Mouse (Mus musculus) liver, adult 2 months (tissue): ENCODE measurements around the gene Zfp263.

ENCODE experiments used
- CTCF ChIP-seq: fragments of 200-500 bp; IDR thresholded peaks from 2 replicates; pipeline ENCODE4 v1.5.1; 2011; ENCODE audit warnings: low read depth, low read length, control low read depth
- POLR2A ChIP-seq: fragments of 200-500 bp; IDR thresholded peaks from 2 replicates; pipeline ENCODE4 v1.6.1; 2011; ENCODE audit warnings: low read length, control low read depth; ENCODE audit not compliant: insufficient read depth; ENCODE audit errors: extremely low read depth

DNA sequence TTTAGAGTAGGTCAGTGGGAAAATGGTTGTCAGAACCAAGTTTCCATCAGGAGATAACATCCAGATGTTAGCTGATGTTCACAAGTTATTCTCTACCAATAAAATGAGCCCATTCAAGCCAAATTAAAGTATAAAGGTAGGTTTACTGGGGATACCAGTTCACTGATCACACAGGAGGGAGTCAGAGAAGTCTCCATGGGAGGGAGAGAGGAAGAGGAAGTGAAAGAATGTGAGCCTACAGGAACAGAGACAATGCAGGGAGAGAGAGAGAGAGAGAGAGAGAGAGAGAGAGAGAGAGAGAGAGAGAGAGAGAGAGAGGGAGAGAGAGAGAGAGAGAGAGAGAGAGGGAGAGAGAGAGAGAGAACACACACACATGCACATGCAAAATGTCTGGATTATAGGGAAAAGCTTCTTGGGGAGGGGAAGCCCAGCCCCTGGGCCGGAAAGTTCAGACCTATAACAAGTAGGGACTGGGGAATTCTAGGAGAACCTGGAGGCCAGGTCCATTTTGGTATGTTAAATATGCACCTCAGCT, 10.6 kb upstream of the Zfp263 start:
- TF ChIP-seq CTCF (no peak), POLR2A (no peak)
